Mouse (Mus musculus): Measurements from ENCODE around the gene Spef1.

The Spef1 gene

GRCm38 (mm10) chr2:131171401-131172104, 15.5 kb downstream of the Spef1 start:
- DNase-seq (ENCODE audit: low spot score), result no peak

GRCm38 (mm10) chr2:131170936-131171335, 16.1 kb downstream of the Spef1 start:
- no peak for DNase-seq (ENCODE audit: low spot score)

DNA sequence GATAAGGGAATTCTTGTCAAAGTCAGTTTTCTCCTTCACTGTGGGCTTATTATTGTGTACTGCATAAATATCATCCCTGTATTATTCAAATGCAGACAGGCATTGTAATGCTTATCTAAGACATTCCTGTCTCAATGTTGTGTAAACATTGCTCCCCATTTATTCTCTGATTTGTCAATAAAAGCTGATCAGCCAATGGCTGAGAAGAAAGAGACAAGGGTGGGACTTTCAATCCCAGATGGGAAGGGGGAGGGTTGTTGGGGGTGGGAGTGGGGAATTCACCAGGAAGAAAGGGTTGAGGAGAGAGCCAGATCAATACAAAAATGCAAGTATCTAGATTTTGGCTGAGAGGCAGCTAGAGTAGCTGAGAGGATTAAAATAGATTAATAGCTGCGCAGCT, 18.2 kb downstream of the Spef1 start:
- no peak for DNase-seq (ENCODE audit: low spot score)

GRCm38 (mm10) chr2:131167984-131168383, 19.1 kb downstream of the Spef1 start:
- no peak for DNase-seq (ENCODE audit: low spot score)

- DNase-seq (ENCODE audit: low spot score), result no peak
These were observed 20.9 kb downstream of the Spef1 start for GRCm38 (mm10) chr2:131166172-131166571.

GRCm38 (mm10) chr2:131163924-131164323, 23.2 kb downstream of the Spef1 start:
- DNase-seq (ENCODE audit: low spot score), result no peak

- no peak for DNase-seq (ENCODE audit: low spot score)
These were observed 26.4 kb downstream of the Spef1 start for GRCm38 (mm10) chr2:131160671-131161111.

DNA sequence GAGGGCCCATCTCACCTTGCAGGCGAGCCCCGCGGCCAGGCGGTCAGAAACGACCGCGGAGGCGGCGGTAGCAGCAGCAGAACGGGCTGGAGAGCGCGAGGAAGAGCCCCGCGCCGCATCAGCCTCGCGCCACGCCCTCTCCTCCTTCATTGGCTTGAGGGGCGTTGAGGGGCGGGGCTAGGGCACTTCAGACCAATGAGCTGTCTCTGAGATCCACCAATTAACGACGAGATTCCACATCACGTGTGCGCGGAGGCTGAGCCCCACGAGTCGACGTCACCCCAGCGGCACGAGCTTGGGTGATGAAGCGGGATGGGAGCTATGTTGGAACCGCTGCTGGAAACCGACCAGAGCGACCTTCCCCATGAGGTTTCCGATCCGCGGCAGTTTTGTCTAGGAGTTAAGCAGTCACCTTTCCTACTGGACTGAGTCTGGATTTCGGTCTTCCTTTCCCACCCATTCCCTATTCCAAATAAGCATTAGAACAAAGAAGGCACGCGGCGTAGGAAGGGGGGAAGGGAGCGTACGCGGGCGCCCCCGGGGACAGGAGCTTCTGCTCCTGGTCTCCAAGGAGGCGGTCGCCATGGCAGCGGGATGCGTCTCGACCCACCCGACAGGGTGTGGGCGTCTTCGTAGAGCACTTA, 27.0 kb downstream of the Spef1 start, which contains the start of gene 1700037H04Rik:
Gene 1700037H04Rik (minus strand): TSS at position 144 of the 644 bp plus-strand sequence.
- DNase-seq (ENCODE audit: low spot score), result peak; percentile 82

- DNase-seq (ENCODE audit: low spot score), result no peak
These were observed 27.6 kb downstream of the Spef1 start for GRCm38 (mm10) chr2:131159491-131159910.

DNA sequence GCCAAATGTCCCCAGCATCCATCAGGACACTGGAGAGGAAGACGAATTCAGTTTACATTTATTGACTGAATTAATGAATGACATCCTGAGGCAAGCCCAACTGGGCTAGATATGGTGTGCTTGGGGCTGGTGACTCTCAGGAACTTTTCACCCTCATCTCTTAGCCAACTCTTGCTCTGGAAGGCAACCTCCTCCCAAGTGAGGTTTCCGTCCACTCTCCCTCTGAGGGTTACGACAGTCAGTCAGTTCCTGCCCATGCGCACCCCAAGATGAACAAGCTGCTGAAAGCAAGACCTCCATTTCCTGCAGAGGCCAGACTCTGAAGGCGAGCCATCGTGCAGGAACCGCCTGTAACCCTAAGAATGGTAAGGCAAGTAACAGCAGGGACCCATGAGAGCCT, 30.1 kb downstream of the Spef1 start:
- DNase-seq (ENCODE audit: low spot score), result no peak

GRCm38 (mm10) chr2:131154036-131154435, 33.0 kb downstream of the Spef1 start:
- no peak for DNase-seq (ENCODE audit: low spot score)

GRCm38 (mm10) chr2:131152166-131152730, 34.8 kb downstream of the Spef1 start:
- no peak for DNase-seq (ENCODE audit: low spot score)

DNA sequence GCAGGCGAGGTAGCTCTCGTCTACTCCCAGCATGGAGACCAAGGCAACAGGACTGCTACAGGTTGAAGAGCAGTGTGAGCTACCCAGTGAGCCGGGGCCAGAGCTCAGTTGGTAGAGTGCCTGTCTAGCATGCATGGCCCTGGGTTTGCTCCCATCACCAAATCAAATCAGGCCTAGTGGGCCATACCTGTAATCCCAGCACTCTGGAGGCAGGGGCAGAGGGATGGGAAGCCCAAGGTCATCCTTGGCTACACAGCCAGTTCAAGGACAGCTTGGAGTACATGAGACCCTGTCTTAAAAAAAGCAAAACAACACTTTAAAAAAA, 37.9 kb downstream of the Spef1 start:
- no peak for DNase-seq (ENCODE audit: low spot score)

- no peak for DNase-seq (ENCODE audit: low spot score)
These were observed 38.5 kb downstream of the Spef1 start for GRCm38 (mm10) chr2:131148353-131149253.

DNA sequence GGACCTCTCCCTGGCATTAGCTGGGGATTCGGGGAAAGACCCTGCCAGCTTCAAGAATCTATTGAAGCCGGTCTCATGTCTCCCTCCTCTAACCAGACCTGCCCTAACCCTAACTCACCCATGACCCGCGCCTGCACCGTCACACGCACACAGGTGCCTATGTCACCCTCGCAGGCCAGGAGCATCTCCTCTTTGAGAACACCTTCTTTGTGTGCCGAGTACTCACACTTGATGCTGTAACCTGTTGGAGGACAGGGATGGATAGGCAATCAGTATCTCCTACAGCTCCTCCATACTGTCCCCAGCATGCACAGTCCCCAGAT, 40.1 kb downstream of the Spef1 start:
- no peak for DNase-seq (ENCODE audit: low spot score)

- DNase-seq (ENCODE audit: low spot score), result no peak
These were observed 40.7 kb downstream of the Spef1 start for GRCm38 (mm10) chr2:131146193-131147042.

GRCm38 (mm10) chr2:131145536-131145935, 41.5 kb downstream of the Spef1 start:
- DNase-seq (ENCODE audit: low spot score), result no peak

DNA sequence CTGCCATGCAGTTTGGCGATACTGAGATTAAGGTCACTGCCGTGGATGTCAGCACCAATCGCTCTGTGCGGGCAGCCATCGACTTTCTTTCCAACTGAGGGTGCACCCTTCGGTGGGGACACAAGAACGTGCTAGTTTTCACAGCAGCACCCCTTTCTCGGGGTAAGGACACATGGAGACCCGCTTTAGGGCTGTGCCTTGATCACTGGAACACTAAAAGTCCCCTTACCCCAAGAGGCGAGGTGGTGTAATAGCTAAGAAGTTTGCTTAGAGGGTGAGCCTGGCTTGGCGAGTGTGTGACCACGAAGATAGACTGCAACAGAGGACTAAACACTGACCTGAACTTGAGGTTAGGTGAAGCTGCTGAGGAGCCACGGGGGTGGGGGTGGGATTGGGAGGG, 42.0 kb downstream of the Spef1 start:
- no peak for DNase-seq (ENCODE audit: low spot score)

GRCm38 (mm10) chr2:131143007-131143780, 43.9 kb downstream of the Spef1 start:
- no peak for DNase-seq (ENCODE audit: low spot score)

- peak; percentile 49 for DNase-seq (ENCODE audit: low spot score)
These were observed 44.5 kb downstream of the Spef1 start for GRCm38 (mm10) chr2:131142592-131142991.

Measured in urinary bladder, postnatal 10 days (tissue).